Mouse (Mus musculus) heart, embryonic 12.5 days (tissue): ENCODE data around the gene Mthfsl. TPM values are rescaled to one million over a fixed set of nuclear protein-coding genes. Genes with fewer than 3 reads are reported as not detected.
"Not testable (repeated sequence)": the region's sequence is repeated elsewhere in the genome, so short reads cannot be mapped to it uniquely, and the experiment has no call there.

Experiments used
- ATAC-seq: fragments of 200-750 bp; cut with Nextera tagmentation; 2 replicates; pipeline ENCODE4 v1.8.0; 2017; ENCODE audit warnings: moderate TSS enrichment, moderate library complexity; ENCODE audit not compliant: insufficient number of reproducible peaks, low FRiP score
- H3K27ac ChIP-seq: fragments of 300-500 bp; sonication (generic); 2 replicates; pipeline ENCODE4 v1.5.1; 2016; ENCODE audit warnings: mild to moderate bottlenecking, moderate library complexity; ENCODE audit not compliant: poor library complexity, severe bottlenecking
- H3K27me3 ChIP-seq: fragments of 300-500 bp; sonication (generic); replicated peaks from 2 replicates; pipeline ENCODE4 v1.6.1; 2016; ENCODE audit warnings: mild to moderate bottlenecking, moderate library complexity
- H3K36me3 ChIP-seq: fragments of 300-500 bp; sonication (generic); 2 replicates; pipeline ENCODE4 v1.6.1; 2016; ENCODE audit warnings: mild to moderate bottlenecking, moderate library complexity
- H3K4me1 ChIP-seq: fragments of 300-500 bp; sonication (generic); replicated peaks from 2 replicates; pipeline ENCODE4 v1.6.1; 2016; ENCODE audit warnings: mild to moderate bottlenecking
- H3K4me2 ChIP-seq: fragments of 300-500 bp; sonication (generic); 2 replicates; pipeline ENCODE4 v1.6.1; 2016; ENCODE audit warnings: mild to moderate bottlenecking, moderate library complexity
- H3K4me3 ChIP-seq: fragments of 300-500 bp; sonication (generic); 2 replicates; pipeline ENCODE4 v1.5.1; 2016; ENCODE audit warnings: mild to moderate bottlenecking
- H3K9ac ChIP-seq: fragments of 300-500 bp; sonication (generic); 2 replicates; pipeline ENCODE4 v1.6.1; 2016; ENCODE audit warnings: mild to moderate bottlenecking, moderate library complexity
- H3K9me3 ChIP-seq: fragments of 300-500 bp; sonication (generic); replicated peaks from 2 replicates; pipeline ENCODE4 v1.6.1; 2016; ENCODE audit warnings: mild to moderate bottlenecking, moderate library complexity
- WGBS: fragments of 180-500 bp; shearing (Covaris S2); methylation state at CpG from one replicate; pipeline ENCODE4 v1.1.7; 2016; 5-methylcytosine and 5-hydroxymethylcytosine counted together
- polyA plus RNA-seq: library from polyadenylated mRNA; unstranded; fragments of >200 nt; fragmentation: Nextera tagmentation; extraction: Ambion mirVana; gene quantifications from 2 replicates; pipeline ENCODE4 v1.2.1, GENCODE M21; 2016

The Mthfsl gene
- polyA plus RNA-seq, 1 experiment from 2014 or later, result 25.7 TPM

GRCm38 (mm10) chr9:88718140-88718539, 2.0 kb downstream of the Mthfsl start:
- H3K4me2 ChIP-seq, H3K4me1 ChIP-seq, ATAC-seq, H3K4me3 ChIP-seq, H3K9ac ChIP-seq, H3K27me3 ChIP-seq, H3K9me3 ChIP-seq, H3K27ac ChIP-seq, H3K36me3 ChIP-seq: not testable (repeated sequence)
- WGBS, result 35% methylated on average over 2 of the region's 2 CpGs

- not testable (repeated sequence) for H3K27ac ChIP-seq, H3K4me1 ChIP-seq, H3K27me3 ChIP-seq, H3K4me2 ChIP-seq, H3K9ac ChIP-seq, ATAC-seq, H3K36me3 ChIP-seq, H3K4me3 ChIP-seq, H3K9me3 ChIP-seq
- WGBS, result 66% methylated on average over 5 of the region's 5 CpGs
These were observed 5.6 kb downstream of the Mthfsl start for GRCm38 (mm10) chr9:88714515-88714914.

- not testable (repeated sequence) for ATAC-seq, H3K4me1 ChIP-seq
- WGBS, result 71% methylated on average over 3 of the region's 3 CpGs
These were observed 7.8 kb downstream of the Mthfsl start for GRCm38 (mm10) chr9:88712164-88712749.

GRCm38 (mm10) chr9:88710910-88711438, 9.1 kb downstream of the Mthfsl start:
- not testable (repeated sequence) for H3K4me1 ChIP-seq, H3K9me3 ChIP-seq, H3K4me2 ChIP-seq, H3K9ac ChIP-seq, H3K4me3 ChIP-seq, ATAC-seq, H3K27me3 ChIP-seq, H3K27ac ChIP-seq, H3K36me3 ChIP-seq
- WGBS, result 91% methylated on average over 4 of the region's 5 CpGs

More at GRCm38 (mm10) chr9:88712164-88712749, 7.8 kb downstream of the Mthfsl start:
- not testable (repeated sequence) for H3K9ac ChIP-seq, H3K27ac ChIP-seq, H3K36me3 ChIP-seq, H3K4me3 ChIP-seq, H3K27me3 ChIP-seq, H3K4me2 ChIP-seq, H3K9me3 ChIP-seq

- H3K4me2 ChIP-seq, H3K27ac ChIP-seq, H3K27me3 ChIP-seq, H3K9ac ChIP-seq, H3K4me1 ChIP-seq, ATAC-seq, H3K36me3 ChIP-seq, H3K4me3 ChIP-seq, H3K9me3 ChIP-seq: not testable (repeated sequence)
- WGBS, result 86% methylated on average over 2 of the region's 2 CpGs
These were observed 9.7 kb downstream of the Mthfsl start for GRCm38 (mm10) chr9:88710439-88710838.

GRCm38 (mm10) chr9:88709794-88710193, 10.3 kb downstream of the Mthfsl start:
- H3K4me1 ChIP-seq, H3K4me2 ChIP-seq, H3K27me3 ChIP-seq, H3K36me3 ChIP-seq, H3K27ac ChIP-seq, H3K9ac ChIP-seq, ATAC-seq, H3K4me3 ChIP-seq, H3K9me3 ChIP-seq: not testable (repeated sequence)
- WGBS, result 92% methylated on average over 5 of the region's 5 CpGs

- H3K4me2 ChIP-seq, result no peak overlapping the region
- ATAC-seq, result no peak
- H3K4me3 ChIP-seq, result no peak overlapping the region
- no peaks in the 10 kb centered on the region for H3K9me3 ChIP-seq
- 80% methylated on average over 6 of the region's 6 CpGs for WGBS
- no peaks in the 10 kb centered on the region for H3K4me1 ChIP-seq
- H3K36me3 ChIP-seq, result no peaks in the 10 kb centered on the region
- H3K9ac ChIP-seq, result no peak overlapping the region
- no peaks in the 10 kb centered on the region for H3K27me3 ChIP-seq
- H3K27ac ChIP-seq, result no peak overlapping the region
These were observed 10.8 kb downstream of the Mthfsl start for GRCm38 (mm10) chr9:88709304-88709703.

- no peak overlapping the region for H3K4me2 ChIP-seq
- no peak overlapping the region for H3K27ac ChIP-seq
- no peaks in the 10 kb centered on the region for H3K27me3 ChIP-seq
These were observed 13.4 kb downstream of the Mthfsl start for GRCm38 (mm10) chr9:88706700-88707099.

GRCm38 (mm10) chr9:88705157-88705556, 14.9 kb downstream of the Mthfsl start:
- not testable (repeated sequence) for ATAC-seq, H3K27ac ChIP-seq, H3K27me3 ChIP-seq, H3K9ac ChIP-seq, H3K4me1 ChIP-seq, H3K36me3 ChIP-seq, H3K4me3 ChIP-seq, H3K4me2 ChIP-seq, H3K9me3 ChIP-seq
- 65% methylated on average over 8 of the region's 8 CpGs for WGBS

More at GRCm38 (mm10) chr9:88706700-88707099, 13.4 kb downstream of the Mthfsl start:
- Histone ChIP-seq H3K9me3 (no peaks in the 10 kb centered on the region), H3K36me3 (no peaks in the 10 kb centered on the region), H3K4me1 (no peaks in the 10 kb centered on the region), H3K9ac (no peak overlapping the region), H3K4me3 (no peak overlapping the region)
- 55% methylated on average over 4 of the region's 4 CpGs for WGBS
- no peak for ATAC-seq

- not testable (repeated sequence) for H3K27me3 ChIP-seq, H3K9ac ChIP-seq, H3K4me2 ChIP-seq, ATAC-seq, H3K9me3 ChIP-seq, H3K4me3 ChIP-seq, H3K4me1 ChIP-seq, H3K27ac ChIP-seq, H3K36me3 ChIP-seq
- 83% methylated on average over 1 of the region's 2 CpGs for WGBS
These were observed 21.4 kb downstream of the Mthfsl start for GRCm38 (mm10) chr9:88698746-88699145.

- H3K4me1 ChIP-seq, H3K27me3 ChIP-seq, H3K4me3 ChIP-seq, ATAC-seq, H3K4me2 ChIP-seq, H3K36me3 ChIP-seq, H3K9me3 ChIP-seq, H3K9ac ChIP-seq, H3K27ac ChIP-seq: not testable (repeated sequence)
- 66% methylated on average over 2 of the region's 2 CpGs for WGBS
These were observed 28.8 kb downstream of the Mthfsl start for GRCm38 (mm10) chr9:88691307-88691706.

- H3K27me3 ChIP-seq, H3K4me1 ChIP-seq, H3K4me2 ChIP-seq, H3K27ac ChIP-seq, H3K36me3 ChIP-seq, H3K9me3 ChIP-seq, ATAC-seq, H3K4me3 ChIP-seq, H3K9ac ChIP-seq: not testable (repeated sequence)
- 90% methylated on average over 3 of the region's 3 CpGs for WGBS
These were observed 30.6 kb downstream of the Mthfsl start for GRCm38 (mm10) chr9:88689451-88689850.
